Mouse (Mus musculus): Measurements from ENCODE around the gene Trp53i11.

DNA sequence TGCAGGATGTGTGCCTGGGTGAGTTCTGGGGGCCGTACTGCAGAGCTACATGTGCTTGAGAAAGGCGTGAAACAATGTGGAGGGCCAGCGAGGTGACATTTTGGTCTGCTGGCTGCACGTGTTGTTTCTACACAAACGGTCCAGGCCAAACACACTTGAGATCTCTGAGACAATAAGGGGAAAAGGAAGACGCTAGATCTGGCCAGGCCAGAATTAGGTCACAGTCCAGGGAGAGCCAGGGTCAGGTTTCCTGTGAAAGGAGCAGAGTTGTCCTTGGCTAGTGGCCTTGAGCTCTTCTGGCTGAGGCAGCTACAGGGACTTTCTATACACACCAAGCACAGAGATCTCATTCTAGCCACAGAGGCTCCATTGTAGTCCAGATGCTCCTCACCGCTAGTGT lies 44.7 kb upstream of the Trp53i11 start:
- TF ChIP-seq POLR2A (IDR thresholded peaks at IDR 0.05; ENCODE audit: extremely low read depth, insufficient read depth, low read length) (no peak), CTCF (IDR thresholded peaks at IDR 0.05; ENCODE audit: low read depth, low read length) (no peak)
